Mouse (Mus musculus) forebrain, postnatal 0 days (tissue): ENCODE measurements at regions not wholly inside any gene's neighbourhood (a gene's known extent, or its start where the extent isn't known, plus 50 kb on each side); places are given as distances from the start of the nearest gene placed in this dataset.
A peak's percentile ranks its signal among the peaks of the same experiment; 100 is the strongest.

ENCODE experiments used
- ATAC-seq: fragments of 200-750 bp; cut with Nextera tagmentation; 2 replicates; pipeline ENCODE4 v1.8.0; 2017; ENCODE audit warnings: mild to moderate bottlenecking, moderate library complexity
- DNase-seq: peaks from one replicate; pipeline ENCODE4 v3.0.0-alpha.2; 2015
- H3K27ac ChIP-seq: fragments of 300-500 bp; sonication (generic); 2 replicates; pipeline ENCODE4 v1.5.1; 2014; ENCODE audit warnings: low read depth, mild to moderate bottlenecking, antibody characterized with exemption, low read length, moderate library complexity, mixed read lengths
- H3K27me3 ChIP-seq: fragments of 300-500 bp; sonication (generic); 2 replicates; pipeline ENCODE4 v1.6.1; 2014; ENCODE audit warnings: mild to moderate bottlenecking, low read length, mixed read lengths; ENCODE audit not compliant: insufficient read depth
- H3K36me3 ChIP-seq: fragments of 300-500 bp; sonication (generic); 2 replicates; pipeline ENCODE4 v1.6.1; 2014; ENCODE audit warnings: mild to moderate bottlenecking, moderate library complexity; ENCODE audit not compliant: insufficient read depth
- H3K4me1 ChIP-seq: fragments of 300-500 bp; sonication (generic); 2 replicates; pipeline ENCODE4 v1.6.1; 2014; ENCODE audit warnings: antibody characterized with exemption; ENCODE audit not compliant: insufficient read depth
- H3K4me2 ChIP-seq: fragments of 300-500 bp; sonication (generic); 2 replicates; pipeline ENCODE4 v1.6.1; 2014; ENCODE audit warnings: low read depth, mild to moderate bottlenecking, moderate library complexity
- H3K4me3 ChIP-seq: fragments of 300-500 bp; sonication (generic); 2 replicates; pipeline ENCODE4 v1.5.1; 2014; ENCODE audit warnings: low read depth, low read length, mixed read lengths
- H3K9ac ChIP-seq: fragments of 300-500 bp; sonication (generic); 2 replicates; pipeline ENCODE4 v1.6.1; 2014; ENCODE audit warnings: mild to moderate bottlenecking
- H3K9me3 ChIP-seq: fragments of 300-500 bp; sonication (generic); 2 replicates; pipeline ENCODE4 v1.6.1; 2016; ENCODE audit warnings: low read length
- CTCF ChIP-seq: sonication (generic); IDR thresholded peaks from 2 replicates; pipeline ENCODE4 v1.5.1; 2016; ENCODE audit warnings: antibody characterized with exemption, control low read depth, low read depth
- WGBS: fragments of 180-500 bp; shearing (Covaris S2); extraction: QIAGEN DNeasy Blood & Tissue Kit; methylation state at CpG from one replicate; pipeline ENCODE4 v1.1.7; 2014; 5-methylcytosine and 5-hydroxymethylcytosine counted together

- WGBS, result 46% methylated on average over 6 of the region's 6 CpGs
- Histone ChIP-seq H3K36me3 (no peaks in the 10 kb centered on the region), H3K9ac (no peak overlapping the region), H3K4me2 (no peak overlapping the region), H3K27ac (no peak overlapping the region), H3K27me3 (peaks cover 18% of the 10 kb centered on the region; the same call in 1 of the 2 replicates), H3K4me3 (no peak overlapping the region), H3K9me3 (no peaks in the 10 kb centered on the region), H3K4me1 (0 out of 2 replicates have a peak, but pooled peaks cover 7% of the 10 kb centered on the region)
- no peak for TF ChIP-seq CTCF
- DNase-seq, result no peak
- ATAC-seq, result no peak
Measured at GRCm38 (mm10) chr4:114680360-114680759, 141.2 kb upstream of the Gm12830 start.

DNA sequence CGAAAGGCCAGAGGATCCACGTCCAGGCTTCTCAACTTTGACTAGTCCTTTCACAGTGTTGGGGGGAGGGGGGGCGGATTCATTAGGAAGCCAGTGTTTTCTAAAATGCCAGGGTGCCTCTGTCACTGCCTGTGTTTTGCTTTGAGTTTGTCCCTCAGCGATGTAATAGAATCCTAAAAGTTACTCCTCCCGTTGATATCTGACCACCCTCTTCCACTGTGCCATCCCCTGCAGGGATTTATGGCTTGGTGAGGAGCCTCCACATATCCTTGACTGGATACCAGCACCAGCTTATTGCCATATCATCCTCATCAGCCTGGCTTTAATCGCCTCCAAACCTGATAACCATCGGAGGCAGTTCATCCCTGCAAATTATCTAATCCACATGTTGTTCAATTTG is 138.6 kb upstream of the Gm12830 start:
- Histone ChIP-seq H3K4me2 (no peak overlapping the region), H3K9me3 (no peaks in the 10 kb centered on the region), H3K9ac (no peak overlapping the region), H3K4me3 (no peak overlapping the region), H3K27ac (no peak overlapping the region), H3K27me3 (peaks cover 22% of the 10 kb centered on the region), H3K4me1 (0 out of 2 replicates have a peak, but pooled peaks cover 8% of the 10 kb centered on the region), H3K36me3 (no peaks in the 10 kb centered on the region)
- TF ChIP-seq CTCF, result no peak
- DNase-seq (no peak), ATAC-seq (no peak)
- 79% methylated on average over 7 of the region's 7 CpGs for WGBS

- no peak for ATAC-seq
- no peak for TF ChIP-seq CTCF
- 66% methylated on average over 5 of the region's 5 CpGs for WGBS
Measured at GRCm38 (mm10) chr4:114683696-114684095, 137.8 kb upstream of the Gm12830 start.

DNA sequence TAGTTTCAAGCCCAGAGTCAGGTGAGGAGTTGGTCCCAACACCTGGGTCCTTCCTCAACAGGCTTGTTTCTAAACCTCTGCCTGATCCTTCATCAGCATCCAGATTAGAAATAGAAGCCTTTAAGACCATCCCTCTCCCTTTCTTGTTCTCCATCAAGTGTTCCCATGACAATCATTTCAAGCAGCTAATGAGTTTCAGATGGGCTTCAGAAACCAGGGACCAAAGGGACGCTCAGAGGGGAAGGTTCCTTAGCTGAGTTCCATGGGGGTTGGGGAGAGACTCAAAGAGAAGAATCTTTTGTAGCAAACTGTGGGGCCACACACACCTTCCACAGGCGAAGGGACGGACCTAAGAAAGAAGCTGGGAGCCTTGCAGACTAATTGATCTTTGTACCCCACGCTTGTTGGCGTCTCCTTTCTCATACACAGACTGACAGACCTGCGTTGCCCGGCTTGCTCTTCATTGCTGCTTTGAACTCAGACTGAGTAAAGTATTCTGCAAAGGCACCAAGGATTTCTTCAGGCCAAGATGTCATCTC is 136.6 kb upstream of the Gm12830 start:
- Histone ChIP-seq H3K4me2 (no peak overlapping the region), H3K9me3 (no peaks in the 10 kb centered on the region), H3K27me3 (peaks cover 34% of the 10 kb centered on the region), H3K4me1 (0 out of 2 replicates have a peak, but pooled peaks cover 2% of the 10 kb centered on the region), H3K9ac (no peak overlapping the region), H3K27ac (no peak overlapping the region), H3K4me3 (no peak overlapping the region), H3K36me3 (no peaks in the 10 kb centered on the region)
- ATAC-seq (no peak), DNase-seq (no peak)
- TF ChIP-seq CTCF, result no peak
- 58% methylated on average over 7 of the region's 7 CpGs for WGBS

More at GRCm38 (mm10) chr4:114683696-114684095, 137.8 kb upstream of the Gm12830 start:
- H3K4me3 ChIP-seq, result no peak overlapping the region
- peaks cover 28% of the 10 kb centered on the region for H3K27me3 ChIP-seq
- 0 out of 2 replicates have a peak, but pooled peaks cover 2% of the 10 kb centered on the region for H3K4me1 ChIP-seq
- no peak overlapping the region for H3K9ac ChIP-seq
- no peak overlapping the region for H3K4me2 ChIP-seq
- no peaks in the 10 kb centered on the region for H3K36me3 ChIP-seq
- H3K27ac ChIP-seq, result no peak overlapping the region
- no peaks in the 10 kb centered on the region for H3K9me3 ChIP-seq
- no peak for DNase-seq

- H3K27me3 ChIP-seq, result peaks cover 30% of the 10 kb centered on the region
- no peaks in the 10 kb centered on the region for H3K36me3 ChIP-seq
- TF ChIP-seq CTCF, result peak; percentile 66
- H3K9ac ChIP-seq, result no peak overlapping the region
- no peaks in the 10 kb centered on the region for H3K9me3 ChIP-seq
- H3K4me3 ChIP-seq, result peak overlapping the region; percentile 16; the same call in 1 of the 2 replicates
- ATAC-seq (peak; percentile 87), DNase-seq (peak; percentile 70)
- 0 out of 2 replicates have a peak, but pooled peaks cover 2% of the 10 kb centered on the region for H3K4me1 ChIP-seq
- H3K27ac ChIP-seq, result no peak overlapping the region
- peak overlapping the region; percentile 42 for H3K4me2 ChIP-seq
- 11% methylated on average over 11 of the region's 11 CpGs for WGBS
Measured at GRCm38 (mm10) chr4:114685454-114685853, 136.1 kb upstream of the Gm12830 start.

DNA sequence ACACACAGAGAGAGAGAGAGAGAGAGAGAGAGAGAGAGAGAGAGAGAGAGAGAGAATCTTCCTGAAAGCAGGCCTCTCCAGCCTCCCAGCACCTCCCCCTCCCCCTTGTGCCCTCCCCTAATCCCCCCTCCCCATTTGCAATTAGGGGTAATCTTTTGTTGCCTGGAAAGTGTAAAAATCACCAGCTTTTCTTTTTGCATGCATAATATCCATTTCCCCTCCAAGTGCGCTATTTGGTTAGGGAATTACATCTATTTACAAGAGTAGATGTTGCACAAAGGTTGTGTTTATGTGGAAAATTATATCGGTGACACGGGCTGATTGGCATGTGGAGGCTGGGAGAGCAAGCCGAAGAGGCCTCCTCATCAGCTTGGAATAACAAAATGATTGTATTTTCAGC is 135.4 kb upstream of the Gm12830 start:
- no peaks in the 10 kb centered on the region for H3K36me3 ChIP-seq
- H3K27me3 ChIP-seq, result peaks cover 30% of the 10 kb centered on the region
- 24% methylated on average over 4 of the region's 4 CpGs for WGBS
- DNase-seq (no peak), ATAC-seq (no peak)
- no peak overlapping the region for H3K27ac ChIP-seq
- peak overlapping the region; percentile 42 for H3K4me2 ChIP-seq
- no peak for TF ChIP-seq CTCF
- H3K9ac ChIP-seq, result 0 out of 2 replicates have a peak overlapping the region, but pooled peaks have one; percentile 6
- 0 out of 2 replicates have a peak, but pooled peaks cover 2% of the 10 kb centered on the region for H3K4me1 ChIP-seq
- H3K4me3 ChIP-seq, result no peak overlapping the region
- H3K9me3 ChIP-seq, result no peaks in the 10 kb centered on the region

DNA sequence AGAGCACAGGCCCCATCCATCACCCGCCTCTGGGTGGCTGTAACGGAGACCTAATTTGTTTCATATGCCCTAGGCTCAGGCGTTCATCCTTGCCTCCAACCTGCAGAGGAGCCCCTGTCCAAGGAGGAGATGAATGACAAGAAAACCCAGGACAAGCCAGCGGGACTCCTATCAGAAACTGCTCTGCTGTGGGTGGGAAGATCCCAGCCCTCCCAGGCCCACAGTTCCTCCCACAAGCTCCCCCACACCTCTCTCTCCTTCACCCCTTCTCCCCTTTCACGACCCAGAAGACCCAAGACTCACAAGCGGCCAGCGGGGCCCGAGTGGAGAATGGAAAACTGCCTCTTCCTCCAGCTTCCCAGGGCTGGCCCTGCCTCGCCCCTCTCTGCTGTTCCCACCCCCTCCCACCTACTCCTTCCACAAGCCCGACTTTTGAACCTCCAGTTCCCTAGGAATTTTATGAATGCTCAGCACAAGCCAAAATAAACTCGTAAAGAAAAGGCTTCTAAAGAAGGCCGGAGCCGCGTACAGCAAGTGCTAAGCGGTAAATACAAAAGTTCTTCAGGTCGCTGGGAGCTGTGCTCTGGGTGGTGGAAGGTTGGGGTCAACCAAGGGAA is 133.1 kb upstream of the Gm12830 start:
- ATAC-seq, result no peak

More for the DNA sequence above, 133.1 kb upstream of the Gm12830 start:
- TF ChIP-seq CTCF, result no peak
- Histone ChIP-seq H3K4me2 (no peak overlapping the region), H3K9me3 (no peaks in the 10 kb centered on the region), H3K4me3 (no peak overlapping the region), H3K36me3 (no peaks in the 10 kb centered on the region), H3K27me3 (peaks cover 24% of the 10 kb centered on the region), H3K4me1 (0 out of 2 replicates have a peak, but pooled peaks cover 2% of the 10 kb centered on the region), H3K27ac (no peak overlapping the region), H3K9ac (no peak overlapping the region)
- DNase-seq, result no peak
- WGBS, result 31% methylated on average over 16 of the region's 16 CpGs
